Mouse (Mus musculus) heart, postnatal 0 days (tissue): ENCODE results near the gene Timp4.

Experiments used
- CTCF ChIP-seq: IDR thresholded peaks from 2 replicates; pipeline ENCODE4 v1.5.1; 2016; ENCODE audit warnings: antibody characterized with exemption, control low read depth, low read depth
- EP300 ChIP-seq: IDR thresholded peaks from 2 replicates; pipeline ENCODE4 v1.6.1; 2016; ENCODE audit warnings: antibody characterized with exemption, low read depth

- TF ChIP-seq CTCF = no peak
- TF ChIP-seq EP300 = no peak
These were observed 41.8 kb downstream of the Timp4 start for GRCm38 (mm10) chr6:115210187-115210586.
